In the genomic region with DNA sequence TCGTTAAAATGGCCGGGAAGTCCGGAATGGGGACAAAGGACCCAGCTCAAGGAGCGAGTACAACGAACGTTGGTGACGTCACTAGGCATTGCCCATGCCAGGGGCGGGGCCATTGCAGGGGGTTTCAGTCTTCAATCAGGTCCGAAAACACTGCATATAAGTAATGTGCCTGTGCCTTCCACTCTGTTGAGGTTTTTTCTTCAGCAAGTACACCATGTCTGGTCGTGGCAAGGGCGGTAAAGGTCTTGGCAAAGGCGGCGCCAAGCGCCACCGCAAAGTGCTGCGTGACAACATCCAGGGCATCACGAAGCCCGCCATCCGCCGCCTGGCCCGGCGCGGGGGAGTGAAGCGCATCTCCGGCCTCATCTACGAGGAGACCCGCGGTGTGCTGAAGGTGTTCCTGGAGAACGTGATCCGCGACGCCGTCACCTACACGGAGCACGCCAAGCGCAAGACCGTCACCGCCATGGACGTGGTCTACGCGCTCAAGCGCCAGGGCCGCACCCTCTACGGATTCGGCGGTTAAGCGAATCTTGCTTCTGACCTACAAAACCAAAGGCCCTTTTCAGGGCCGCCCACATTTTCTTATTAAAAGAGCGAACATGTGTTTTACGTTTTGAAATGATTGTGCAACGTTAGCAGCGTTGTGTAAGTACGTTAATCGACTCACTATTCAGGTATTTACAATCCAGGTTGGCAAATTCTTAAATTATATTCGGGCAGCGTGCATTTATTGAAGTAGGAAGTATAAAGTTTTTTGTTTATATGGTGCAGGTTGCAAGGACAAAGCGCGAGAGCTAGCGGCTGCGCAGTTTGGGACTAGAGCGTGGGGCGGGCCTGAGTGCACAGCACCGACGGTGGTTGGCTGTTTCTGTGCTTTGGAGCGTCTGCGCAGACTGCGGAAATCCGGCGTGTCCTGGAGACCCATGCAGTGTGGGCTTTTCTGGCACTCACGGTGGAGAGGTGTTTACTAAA, we compare ENCODE assay signal across 8 mouse cellular contexts. TPM values are rescaled to one million over a fixed set of nuclear protein-coding genes. Genes with fewer than 3 reads are reported as not detected.
A peak's percentile ranks its signal among the peaks of the same experiment; 100 is the strongest.
DNase-seq lines count a peak whose midpoint lies in the region; ATAC-seq and TF ChIP-seq lines count a peak whose summit lies in the region.

A gene (plus strand): TSS at position 150 of the 975 bp plus-strand sequence.

- H3K4me2 ChIP-seq in hindbrain, postnatal 0 days (ENCODE audit: low read depth, low read length), result peak within 1 kb of the TSS; percentile 61

- peak; percentile 88 for ATAC-seq in hindbrain, postnatal 0 days
- peak; percentile 66 for ATAC-seq in megakaryocyte, adult 5-6 weeks (ENCODE audit: poor library complexity, severe bottlenecking)

- H3K27me3 ChIP-seq in hindbrain, postnatal 0 days (ENCODE audit: insufficient read depth, low read length), result no peaks in the 10 kb centered on the region

- H3K36me3 ChIP-seq in hindbrain, postnatal 0 days (ENCODE audit: insufficient read depth, low read length), result no peaks in the 10 kb centered on the region

- H3K27ac ChIP-seq in gastrocnemius, adult 2 months, result peak within 1 kb of the TSS; percentile 95
- H3K27ac ChIP-seq in hindbrain, postnatal 0 days, result peak within 1 kb of the TSS; percentile 87
- H3K27ac ChIP-seq in left cerebral cortex, adult 2 months, result peak within 1 kb of the TSS; percentile 92

- peak within 1 kb of the TSS; percentile 91 for H3K4me3 ChIP-seq in gastrocnemius, adult 2 months
- H3K4me3 ChIP-seq in hindbrain, postnatal 0 days (ENCODE audit: low read length), result peak within 1 kb of the TSS; percentile 40
- H3K4me3 ChIP-seq in left cerebral cortex, adult 2 months, result peak within 1 kb of the TSS; percentile 67

- peak; percentile 94 for DNase-seq in T-cell, adult 2 months (ENCODE audit: low spot score)
- DNase-seq in cerebellum, postnatal 4 days (ENCODE audit: low spot score in 2 of 2), result peak; percentile 87 to 96
- DNase-seq in gastrocnemius, adult 2 months, result peak; percentile 92
- DNase-seq in hindbrain, postnatal 0 days (ENCODE audit: low spot score), result peak; percentile 99
- DNase-seq in left cerebral cortex, adult 2 months (ENCODE audit: extremely low spot score in 1 of 2, low spot score in 2 of 2), result peak; percentile 95 to 96
- DNase-seq in right cerebral cortex, adult 2 months (ENCODE audit: low spot score in 2 of 2), result peak; percentile 98
- DNase-seq in urinary bladder, postnatal 14 days (ENCODE audit: low spot score), result peak; percentile 96

- peak within 1 kb of the TSS; percentile 54 for H3K9ac ChIP-seq in hindbrain, postnatal 0 days (replicated peaks; ENCODE audit: low read length)

- H3K4me1 ChIP-seq in hindbrain, postnatal 0 days (ENCODE audit: insufficient read depth, low read length), result peaks cover 7% of the 10 kb centered on the region; the same call in 1 of the 2 replicates

- no peaks in the 10 kb centered on the region for H3K9me3 ChIP-seq in hindbrain, postnatal 0 days (ENCODE audit: low read length)

- whole genome bisulfite sequencing in hindbrain, postnatal 0 days, result under 1% methylated on average over 54 of the region's 70 CpGs

- TF ChIP-seq CTCF in gastrocnemius, adult 2 months (IDR thresholded peaks at IDR 0.05), result no peak
- TF ChIP-seq CTCF in hindbrain, postnatal 0 days (IDR thresholded peaks at IDR 0.05; ENCODE audit: low read depth), result no peak
- TF ChIP-seq CTCF in left cerebral cortex, adult 2 months (IDR thresholded peaks at IDR 0.05), result no peak

- intact Hi-C loops in gastrocnemius, adult 2 months (cut with DNase I), result loop anchor here (5.0 kb wide), 2 partner anchors 51 to 1819 kb away; a partner anchor contains a TSS
- intact Hi-C loops in left cerebral cortex, adult 2 months (cut with DNase I), result loop anchor here (5.0 to 10.0 kb wide), 6 partner anchors 41 to 1819 kb away; a partner anchor contains a TSS

RNA-seq across cellular contexts. Expression of the gene that starts here (rescaled TPM):
- total RNA-seq in gastrocnemius, adult 2 months (2021), result 100 to 1,000 TPM; 131 to 139 TPM
- total RNA-seq in hindbrain, postnatal 0 days (2014; rRNA removed), result 2,417 and 3,828 TPM in 2 replicates
- 4.2 and 5.5 TPM in 2 replicates for polyA plus RNA-seq in hindbrain, postnatal 0 days (2015; fragmentation: Nextera tagmentation; extraction: Ambion mirVana)
- 100 to 1,000 TPM; 289 to 340 TPM for total RNA-seq in left cerebral cortex, adult 2 months (2021)
- total RNA-seq in megakaryocyte, adult 5-6 weeks (2015), result 61.7 and 63.9 TPM in 2 replicates
- 1,033 and 1,202 TPM in 2 replicates for total RNA-seq in megakaryocyte, adult 5-6 weeks (2017)

Comparison
In these comparisons a context has a peak if more than half of its experiments do, and no peak if none do; other contexts are left out.
1. Peak in every context shown above with its lines: DNase-seq, ATAC-seq, H3K4me3 ChIP-seq and H3K27ac ChIP-seq.
2. H3K4me3 ChIP-seq: peak in every context shown above with its lines; median percentile 91 in gastrocnemius, adult 2 months; 67 in left cerebral cortex, adult 2 months; 40 in hindbrain, postnatal 0 days.